Mouse (Mus musculus) limb, embryonic 14.5 days (tissue): ENCODE measurements around the gene Tenm2. TPM values are rescaled to one million over a fixed set of nuclear protein-coding genes. Genes with fewer than 3 reads are reported as not detected.

ENCODE experiments used
- ATAC-seq: fragments of 200-750 bp; cut with Nextera tagmentation; 2 replicates; pipeline ENCODE4 v1.8.0; 2017; ENCODE audit warnings: low read depth, moderate number of reproducible peaks, moderate TSS enrichment; ENCODE audit not compliant: low FRiP score
- DNase-seq: peaks from one replicate; pipeline ENCODE4 v3.0.0-alpha.2; 2015; ENCODE audit warnings: low spot score
- H3K27ac ChIP-seq: fragments of 300-500 bp; sonication (generic); replicated peaks from 2 replicates; pipeline ENCODE4 v1.5.1; 2014; ENCODE audit warnings: low read depth, mild to moderate bottlenecking, low read length, moderate library complexity, mixed read lengths
- H3K27me3 ChIP-seq: fragments of 300-500 bp; sonication (generic); 2 replicates; pipeline ENCODE4 v1.6.1; 2014; ENCODE audit warnings: low read length, mixed read lengths; ENCODE audit not compliant: control insufficient read depth, insufficient read depth
- H3K36me3 ChIP-seq: fragments of 300-500 bp; sonication (generic); 2 replicates; pipeline ENCODE4 v1.6.1; 2014; ENCODE audit warnings: mild to moderate bottlenecking, low read length, moderate library complexity, mixed read lengths; ENCODE audit not compliant: control insufficient read depth, insufficient read depth
- H3K4me1 ChIP-seq: fragments of 300-500 bp; sonication (generic); 2 replicates; pipeline ENCODE4 v1.6.1; 2014; ENCODE audit warnings: antibody characterized with exemption, low read length, mixed read lengths; ENCODE audit not compliant: control insufficient read depth, insufficient read depth
- H3K4me2 ChIP-seq: fragments of 300-500 bp; sonication (generic); replicated peaks from 2 replicates; pipeline ENCODE4 v1.6.1; 2014; ENCODE audit warnings: low read depth, mild to moderate bottlenecking, low read length, moderate library complexity; ENCODE audit not compliant: severe bottlenecking
- H3K4me3 ChIP-seq: fragments of 300-500 bp; sonication (generic); replicated peaks from 2 replicates; pipeline ENCODE4 v1.5.1; 2014; ENCODE audit warnings: low read length
- H3K9ac ChIP-seq: fragments of 300-500 bp; sonication (generic); 2 replicates; pipeline ENCODE4 v1.6.1; 2014; ENCODE audit warnings: mild to moderate bottlenecking, low read depth, low read length, moderate library complexity; ENCODE audit not compliant: severe bottlenecking
- H3K9me3 ChIP-seq: fragments of 300-500 bp; sonication (generic); 2 replicates; pipeline ENCODE4 v1.6.1; 2016; ENCODE audit warnings: low read length; ENCODE audit not compliant: control insufficient read depth
- POLR2A ChIP-seq: fragments of 200-500 bp; IDR thresholded peaks from 2 replicates; pipeline ENCODE4 v1.8.0; 2012; ENCODE audit warnings: inconsistent platforms, mild to moderate bottlenecking, moderate library complexity, borderline replicate concordance; ENCODE audit not compliant: insufficient read depth, insufficient read length; ENCODE audit errors: extremely low read depth
- WGBS: fragments of 180-500 bp; shearing (Covaris S2); extraction: QIAGEN DNeasy Blood & Tissue Kit; methylation state at CpG from one replicate; pipeline ENCODE4 v1.1.7; 2014; 5-methylcytosine and 5-hydroxymethylcytosine counted together
- polyA plus RNA-seq, 2 experiments: library from polyadenylated mRNA; depleted of rRNA in 1 of 2; stranded (reverse) in 1 of 2; unstranded in 1 of 2; fragments of >200 nt; fragmentation: Nextera tagmentation in 1 of 2; extraction: Ambion mirVana in 1 of 2; gene quantifications; 2 replicates each; pipeline versions ENCODE4 v1.2.1 to v1.2.3; 2012 to 2014

Tenm2 gene
- polyA plus RNA-seq, 2 experiments = 3.7 to 5.6 TPM

- H3K27ac ChIP-seq = no peak overlapping the region
- ATAC-seq (no peak), DNase-seq (no peak)
- no peaks in the 10 kb centered on the region for H3K9me3 ChIP-seq
- no peak overlapping the region for H3K4me2 ChIP-seq
- H3K36me3 ChIP-seq = no peaks in the 10 kb centered on the region
- TF ChIP-seq POLR2A = no peak
- no peak overlapping the region for H3K9ac ChIP-seq
- 80% methylated on average over 2 of the region's 2 CpGs for WGBS
- H3K4me1 ChIP-seq = peaks cover 6% of the 10 kb centered on the region; the same call in 1 of the 2 replicates
- no peak overlapping the region for H3K4me3 ChIP-seq
- H3K27me3 ChIP-seq = no peaks in the 10 kb centered on the region
Observed at GRCm38 (mm10) chr11:36254019-36254418, 981.7 kb downstream of the Tenm2 start.

- DNase-seq (no peak), ATAC-seq (no peak)
- WGBS = 80% methylated on average over 7 of the region's 7 CpGs
- Histone ChIP-seq H3K4me3 (no peak overlapping the region), H3K27me3 (no peaks in the 10 kb centered on the region), H3K9ac (no peak overlapping the region), H3K4me1 (peaks cover 3% of the 10 kb centered on the region; the same call in 1 of the 2 replicates), H3K9me3 (no peaks in the 10 kb centered on the region), H3K36me3 (no peaks in the 10 kb centered on the region), H3K4me2 (no peak overlapping the region), H3K27ac (no peak overlapping the region)
- TF ChIP-seq POLR2A = no peak
Observed at GRCm38 (mm10) chr11:36250111-36250510, 985.7 kb downstream of the Tenm2 start.

- WGBS = 72% methylated on average over 3 of the region's 3 CpGs
- no peak for TF ChIP-seq POLR2A
- no peaks in the 10 kb centered on the region for H3K9me3 ChIP-seq
- no peaks in the 10 kb centered on the region for H3K27me3 ChIP-seq
- ATAC-seq = no peak
- H3K4me3 ChIP-seq = no peak overlapping the region
- H3K9ac ChIP-seq = no peak overlapping the region
- no peak for DNase-seq
- H3K36me3 ChIP-seq = no peaks in the 10 kb centered on the region
- H3K4me1 ChIP-seq = peaks cover 9% of the 10 kb centered on the region; the same call in 1 of the 2 replicates
- no peak overlapping the region for H3K27ac ChIP-seq
- no peak overlapping the region for H3K4me2 ChIP-seq
Observed at GRCm38 (mm10) chr11:36246152-36246551, 989.6 kb downstream of the Tenm2 start.

GRCm38 (mm10) chr11:36244491-36244882, 991.3 kb downstream of the Tenm2 start:
- Histone ChIP-seq H3K9ac (no peak overlapping the region), H3K27ac (no peak overlapping the region), H3K4me2 (no peak overlapping the region), H3K36me3 (no peaks in the 10 kb centered on the region), H3K27me3 (no peaks in the 10 kb centered on the region), H3K4me3 (no peak overlapping the region), H3K4me1 (peaks cover 9% of the 10 kb centered on the region; the same call in 1 of the 2 replicates), H3K9me3 (no peaks in the 10 kb centered on the region)
- no peak for DNase-seq
- no peak for ATAC-seq
- 82% methylated on average over 11 of the region's 11 CpGs for WGBS
- no peak for TF ChIP-seq POLR2A

GRCm38 (mm10) chr11:36243747-36244490, 991.8 kb downstream of the Tenm2 start:
- H3K27ac ChIP-seq = no peak overlapping the region; the same call in 1 of the 2 replicates
- DNase-seq = peak; percentile 45

More at GRCm38 (mm10) chr11:36243747-36244490, 991.8 kb downstream of the Tenm2 start:
- ATAC-seq = peak; percentile 55; the same call in 1 of the 2 replicates
- TF ChIP-seq POLR2A = no peak
- no peaks in the 10 kb centered on the region for H3K36me3 ChIP-seq
- peaks cover 9% of the 10 kb centered on the region; the same call in 1 of the 2 replicates for H3K4me1 ChIP-seq
- WGBS = 39% methylated on average over 18 of the region's 18 CpGs
- no peak overlapping the region for H3K9ac ChIP-seq
- no peaks in the 10 kb centered on the region for H3K27me3 ChIP-seq
- H3K9me3 ChIP-seq = no peaks in the 10 kb centered on the region
- H3K4me2 ChIP-seq = 0 out of 2 replicates have a peak overlapping the region, but pooled peaks have one; percentile 2
- no peak overlapping the region for H3K4me3 ChIP-seq
